Mouse (Mus musculus) retina, postnatal 7 days (tissue): Measurements from ENCODE around the gene Oit1.

Source experiments
- DNase-seq: peaks from one replicate; pipeline ENCODE4 v3.0.0-alpha.2; 2012; ENCODE audit warnings: low read depth, low spot score

The Oit1 gene

GRCm38 (mm10) chr14:8300281-8300680, 78.3 kb downstream of the Oit1 start:
- DNase-seq: peak; percentile 19
